Mouse (Mus musculus): ENCODE measurements around the gene Xpr1.

GRCm38 (mm10) chr1:155416701-155417677 is at the start of gene Xpr1:
- no peak for TF ChIP-seq CTCF (IDR thresholded peaks at IDR 0.05; ENCODE audit: low read depth, low read length)
- TF ChIP-seq POLR2A (IDR thresholded peaks at IDR 0.05; ENCODE audit: borderline replicate concordance, low read depth, low read length) = no peak

Measured in bone marrow macrophage, adult 2 months (primary cell).